Mouse (Mus musculus) embryo, embryonic 11.5 days (tissue): ENCODE results near the gene Mansc1.

Experiments
- DNase-seq: peaks from one replicate; pipeline ENCODE4 v3.0.0-alpha.2; 2012; ENCODE audit warnings: low read depth, low spot score

The Mansc1 gene

GRCm38 (mm10) chr6:134639210-134639609 is 6.9 kb upstream of the Mansc1 start, which contains the start of gene Borcs5:
Borcs5 (plus strand) TSS chr6:134639510.
- DNase-seq, result no peak

GRCm38 (mm10) chr6:134636476-134636875 is 4.2 kb upstream of the Mansc1 start:
- DNase-seq, result no peak

GRCm38 (mm10) chr6:134633553-134633952 is 1.3 kb upstream of the Mansc1 start:
- DNase-seq, result no peak

GRCm38 (mm10) chr6:134632756-134633155 is 468 bp upstream of the Mansc1 start:
- no peak for DNase-seq

GRCm38 (mm10) chr6:134630447-134630846 is 1.8 kb downstream of the Mansc1 start:
- DNase-seq, result no peak

GRCm38 (mm10) chr6:134626564-134626963 is 5.7 kb downstream of the Mansc1 start:
- no peak for DNase-seq

- no peak for DNase-seq
Measured at GRCm38 (mm10) chr6:134625431-134625830, 6.9 kb downstream of the Mansc1 start.

GRCm38 (mm10) chr6:134621552-134621949 is 10.7 kb downstream of the Mansc1 start:
- no peak for DNase-seq

- DNase-seq, result no peak
Measured at GRCm38 (mm10) chr6:134620846-134621551, 11.3 kb downstream of the Mansc1 start.

- no peak for DNase-seq
Measured at GRCm38 (mm10) chr6:134620129-134620528, 12.2 kb downstream of the Mansc1 start.

- no peak for DNase-seq
Measured at GRCm38 (mm10) chr6:134617589-134617988, 14.7 kb downstream of the Mansc1 start.

GRCm38 (mm10) chr6:134614723-134615648 is 17.3 kb downstream of the Mansc1 start:
- DNase-seq, result peak; percentile 58

- DNase-seq, result no peak
Measured at GRCm38 (mm10) chr6:134614322-134614721, 18.0 kb downstream of the Mansc1 start.

- DNase-seq, result no peak
Measured at GRCm38 (mm10) chr6:134611896-134612295, 20.4 kb downstream of the Mansc1 start.

- DNase-seq, result no peak
Measured at GRCm38 (mm10) chr6:134610380-134610779, 21.9 kb downstream of the Mansc1 start.

- DNase-seq, result no peak
Measured at GRCm38 (mm10) chr6:134606949-134607746, 25.1 kb downstream of the Mansc1 start.

GRCm38 (mm10) chr6:134606540-134606939 is 25.7 kb downstream of the Mansc1 start:
- DNase-seq, result no peak

GRCm38 (mm10) chr6:134605196-134605595 is 27.1 kb downstream of the Mansc1 start:
- no peak for DNase-seq

- no peak for DNase-seq
Measured at GRCm38 (mm10) chr6:134602371-134603003, 29.8 kb downstream of the Mansc1 start.

- no peak for DNase-seq
Measured at GRCm38 (mm10) chr6:134601766-134602165, 30.5 kb downstream of the Mansc1 start.

- no peak for DNase-seq
Measured at GRCm38 (mm10) chr6:134601130-134601529, 31.2 kb downstream of the Mansc1 start.
